Mouse (Mus musculus): ENCODE data around the gene Adgrb2.

DNA sequence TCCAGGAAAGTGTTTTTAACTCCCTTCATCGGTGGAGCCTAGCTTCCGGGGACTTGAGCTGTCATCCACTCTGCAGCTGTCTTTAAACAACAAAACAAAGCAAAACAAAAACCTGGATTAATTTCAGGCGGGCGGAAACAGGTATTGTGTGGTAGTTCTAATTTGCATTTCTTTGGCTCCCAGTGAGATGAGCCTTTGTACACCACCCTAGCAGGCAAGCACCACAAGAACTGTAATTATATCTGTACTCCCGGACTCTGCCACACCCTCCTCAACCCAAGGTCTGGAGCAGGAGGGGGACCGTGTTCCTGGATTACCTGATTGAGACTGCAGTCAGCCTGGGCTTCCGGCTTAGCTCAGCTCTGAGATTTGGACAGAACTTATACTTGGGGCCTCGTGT lies 14.5 kb upstream of the Adgrb2 start:
- TF ChIP-seq POLR2A (IDR thresholded peaks at IDR 0.05; ENCODE audit: extremely low read depth, insufficient read depth, low read length) (no peak), CTCF (IDR thresholded peaks at IDR 0.05; ENCODE audit: extremely low read depth, insufficient read depth, low read length) (no peak)

All from cortical plate, adult 2 months (tissue).